Mouse (Mus musculus): Measurements from ENCODE around the gene Cryl1. TPM values are rescaled to one million over a fixed set of nuclear protein-coding genes. Genes with fewer than 3 reads are reported as not detected.

Gene Cryl1
- 35.1 and 40.7 TPM in 2 replicates for polyA plus RNA-seq (2021; fragmentation: Nextera tagmentation)
- long read RNA-seq, experiment 1, transcript Cryl1-201 (8 exons, 1,497 nt): major isoform, 59 of 73 reads
- long read RNA-seq, experiment 1, partial matches to known transcripts: 6 of 73 reads
- long read RNA-seq, experiment 1, other reads (novel, unspliced or antisense): 8 of 73 reads
- long read RNA-seq, experiment 2, transcript Cryl1-201 (8 exons, 1,497 nt): major isoform, 84 of 93 reads
- long read RNA-seq, experiment 2, partial matches to known transcripts: 0 of 93 reads
- long read RNA-seq, experiment 2, other reads (novel, unspliced or antisense): 8 of 93 reads

GRCm38 (mm10) chr14:57398065-57398757 is at the start of gene Cryl1:
Gene Cryl1, minus strand, starts transcription at chr14:57398529.

GRCm38 (mm10) chr14:57423432-57424211 is 25.3 kb upstream of the Cryl1 start, which contains the start of gene Ift88:
Gene Ift88, plus strand, starts transcription at chr14:57424062.

Other genes with a start within 250 kb of the Cryl1 start
- gene Ift88, start 25.5 kb upstream of the Cryl1 start, polyA plus RNA-seq (2021; fragmentation: Nextera tagmentation): 10.4 and 17.6 TPM in 2 replicates
- gene Il17d, start 126.2 kb upstream of the Cryl1 start, polyA plus RNA-seq (2021; fragmentation: Nextera tagmentation): 1.2 and 1.9 TPM in 2 replicates
- gene Eef1akmt1, start 173.1 kb upstream of the Cryl1 start, polyA plus RNA-seq (2021; fragmentation: Nextera tagmentation): 112 and 119 TPM in 2 replicates

Data from layer of hippocampus, adult 6 months (tissue).